10 mouse cellular contexts compared by ENCODE assay signal in the genomic region with DNA sequence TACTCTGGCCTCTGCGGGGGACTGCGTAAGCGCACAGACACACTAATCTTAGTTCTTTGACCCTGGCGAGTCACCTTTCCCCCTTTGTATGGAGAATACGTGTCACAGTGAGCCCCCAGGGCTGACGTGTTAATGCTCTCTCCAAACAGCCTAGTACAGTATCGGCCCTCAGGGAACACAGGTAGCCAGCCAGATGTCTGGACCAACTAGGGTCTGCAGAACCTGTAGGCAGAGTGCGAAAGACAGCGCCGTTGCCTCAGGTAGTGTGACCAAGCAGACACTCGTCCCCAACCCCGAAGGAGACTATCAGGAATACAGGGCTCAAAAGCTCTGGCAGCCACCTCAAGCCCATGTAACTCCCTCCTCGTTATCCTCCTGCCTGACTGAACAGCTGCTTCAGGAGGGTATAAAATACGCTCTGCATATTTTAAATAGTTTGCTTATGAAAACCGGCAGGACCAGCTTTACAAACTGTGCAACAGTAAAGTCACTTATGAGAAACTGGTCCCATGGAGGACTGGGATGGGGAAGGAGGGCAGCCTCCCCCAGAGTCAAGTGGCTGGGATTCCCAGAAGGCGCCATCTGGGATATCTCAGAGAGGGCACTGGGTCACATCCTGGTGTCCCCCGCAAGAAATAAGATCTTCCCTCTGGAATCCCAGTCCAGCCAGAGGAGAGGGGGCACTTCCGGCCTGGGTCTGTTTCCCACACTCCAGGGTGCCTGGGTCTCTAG. TPM values are rescaled to one million over a fixed set of nuclear protein-coding genes. Genes with fewer than 3 reads are reported as not detected.
DNase-seq lines count a peak whose midpoint lies in the region; TF ChIP-seq lines count a peak whose summit lies in the region.
"Had no signal": no experiment of that assay in that cellular context is flagged by ENCODE, and none has a peak within 500 bp of the region (broad histone marks: within the 10 kb centered on the region; RNA-seq: fewer than 3 reads in every experiment).

No protein-coding gene starts in this region.

- no peaks in the 10 kb centered on the region for H3K27me3 ChIP-seq in liver, adult 2 months (ENCODE audit: control insufficient read depth, insufficient read depth, low read length)

- TF ChIP-seq POLR2A in liver, adult 2 months (IDR thresholded peaks at IDR 0.05; ENCODE audit: extremely low read depth, insufficient read depth, low read length): no peak

- no peaks in the 10 kb centered on the region; the same call in 1 of the 2 replicates for H3K4me1 ChIP-seq in liver, adult 2 months (ENCODE audit: control insufficient read depth, insufficient read depth, low read length)

- H3K79me2 ChIP-seq in liver, adult 2 months (ENCODE audit: control insufficient read depth, insufficient read depth, low read length): no peaks in the 10 kb centered on the region

- H3K36me3 ChIP-seq in liver, adult 2 months (ENCODE audit: control insufficient read depth, insufficient read depth, low read length): no peaks in the 10 kb centered on the region

- DNase-seq in heart, adult 9 months (ENCODE audit: low spot score in 2 of 2): peak; percentile 38 to 47
- no peak for DNase-seq in heart, postnatal 25 days (ENCODE audit: low spot score)
- peak; percentile 80 for DNase-seq in embryo, embryonic 11 days
- DNase-seq in hindlimb bud, embryonic 11.5 days (ENCODE audit: extremely low spot score, low read depth, low spot score): peak; percentile 28
- DNase-seq in liver, adult 2 months (ENCODE audit: extremely low read depth, low read depth, low spot score): peak; percentile 14
- no peak for DNase-seq in cerebellum, adult 18-20 months
- no peak for DNase-seq in layer of hippocampus, postnatal 25 days (ENCODE audit: extremely low spot score in 1 of 2, low spot score in 1 of 2)
- DNase-seq in layer of hippocampus, postnatal 36 days: no peak
- DNase-seq: adrenal gland, adult 8-10 months had no signal

- intact Hi-C loops in heart, postnatal 25 days (cut with DNase I): no loop called here

- H3K27ac ChIP-seq in liver, adult 2 months (replicated peaks; ENCODE audit: insufficient read depth, low read depth, low read length): no peak overlapping the region

- WGBS in liver, adult 2 months: 80% methylated on average over 18 of the region's 18 CpGs

- no peak overlapping the region for H3K4me3 ChIP-seq in liver, adult 2 months (ENCODE audit: insufficient read depth, low read depth, low read length)

- H3K9ac ChIP-seq in liver, adult 2 months (ENCODE audit: low read depth, low read length): no peak overlapping the region

- no peak for TF ChIP-seq CTCF in liver, adult 2 months (IDR thresholded peaks at IDR 0.05; ENCODE audit: low read depth, low read length)

RNA-seq across cellular contexts. Expression of gene Kazn, which starts 18.0 kb away (rescaled TPM):
- 1 to 10 TPM; 3.4 to 4.3 TPM for total RNA-seq in heart, postnatal 25 days (2021)
- total RNA-seq in liver, adult 2 months (2014; rRNA removed): 0.37 and 0.54 TPM in 2 replicates
- polyA plus RNA-seq in liver, adult 2 months (2012; rRNA removed): 0.91 and 1.3 TPM in 2 replicates
- 10 to 100 TPM; 47.6 to 50.8 TPM for total RNA-seq in layer of hippocampus, postnatal 25 days (2021)
- total RNA-seq in layer of hippocampus, postnatal 36 days (2021): 10 to 100 TPM; 46.1 to 46.9 TPM
- polyA plus RNA-seq: CD4-positive, CD25-positive, alpha-beta regulatory T cell, adult 4 months had no signal

Comparison
In these comparisons a context has a peak if more than half of its experiments do, and no peak if none do; other contexts are left out.
1. DNase-seq: peak in heart, adult 9 months (2 of 2), embryo, embryonic 11 days (single experiment), hindlimb bud, embryonic 11.5 days (single experiment) and liver, adult 2 months (single experiment); none in heart, postnatal 25 days (single experiment), cerebellum, adult 18-20 months (0 of 2), layer of hippocampus, postnatal 25 days (0 of 2) and layer of hippocampus, postnatal 36 days (0 of 2).
2. RNA of gene Kazn, which starts 18.0 kb away (total RNA-seq): 47.6 to 50.8 TPM in layer of hippocampus, postnatal 25 days and 46.1 to 46.9 TPM in layer of hippocampus, postnatal 36 days; 3.4 to 4.3 TPM in heart, postnatal 25 days and 0.37 to 0.54 TPM in liver, adult 2 months; every median in the first group is over 4 times any median in the second.